21 mouse cellular contexts compared by ENCODE assay signal in genomic region chr3:80007006-80007405, GRCm38 (mm10).
"Had no signal": no experiment of that assay in that cellular context is flagged by ENCODE, and none has a peak within 500 bp of the region (broad histone marks: within the 10 kb centered on the region; RNA-seq: fewer than 3 reads in every experiment).

No protein-coding gene starts in this region.

- H3K9me3 ChIP-seq: lung, embryonic 15.5 days; neural tube, embryonic 13.5 days; neural tube, embryonic 15.5 days had no signal

- H3K27ac ChIP-seq: lung, embryonic 15.5 days; macrophage; neural tube, embryonic 13.5 days; neural tube, embryonic 15.5 days had no signal

- H3K36me3 ChIP-seq: lung, embryonic 15.5 days; neural tube, embryonic 13.5 days; neural tube, embryonic 15.5 days had no signal

- H3K4me1 ChIP-seq: lung, embryonic 15.5 days; neural tube, embryonic 13.5 days; neural tube, embryonic 15.5 days had no signal

- H3K27me3 ChIP-seq: lung, embryonic 15.5 days; megakaryocyte, embryonic 14.5 days; neural tube, embryonic 13.5 days; neural tube, embryonic 15.5 days had no signal

- H3K4me2 ChIP-seq: lung, embryonic 15.5 days; midbrain, embryonic 11.5 days; neural tube, embryonic 13.5 days; neural tube, embryonic 15.5 days had no signal

- H3K9ac ChIP-seq: lung, embryonic 15.5 days; neural tube, embryonic 13.5 days; neural tube, embryonic 15.5 days had no signal

- DNase-seq: lung, adult 2 months; lung, postnatal 14 days; lung, postnatal 36 days; midbrain, embryonic 14.5 days; retina, postnatal 1 day; right cerebral cortex, adult 18-20 months; right cerebral cortex, postnatal 25 days; right cerebral cortex, postnatal 4 days; spleen, adult 18-20 months; thymus, adult 18-20 months; thymus, postnatal 14 days; thymus, postnatal 36 days had no signal

- H3K4me3 ChIP-seq: lung, embryonic 15.5 days; myocyte; neural tube, embryonic 13.5 days; neural tube, embryonic 15.5 days had no signal

- ATAC-seq: lung, postnatal 0 days; midbrain, embryonic 16.5 days had no signal
